Mouse (Mus musculus) embryonic fibroblast, embryonic 13.5 days (primary cell): ENCODE measurements around the gene Ubtf.

Experiments
- CTCF ChIP-seq: IDR thresholded peaks from 2 replicates; pipeline ENCODE4 v1.5.1; 2011; ENCODE audit warnings: mild to moderate bottlenecking, control low read depth, low read length, moderate library complexity, borderline replicate concordance; ENCODE audit not compliant: insufficient read depth
- POLR2A ChIP-seq: IDR thresholded peaks from 2 replicates; pipeline ENCODE4 v1.6.1; 2011; ENCODE audit warnings: low read depth, mild to moderate bottlenecking, control low read depth, low read length, moderate library complexity

GRCm38 (mm10) chr11:102323516-102323915 is 4.0 kb upstream of the Ubtf start:
- TF ChIP-seq POLR2A (no peak), CTCF (no peak)
